Mouse (Mus musculus): Measurements from ENCODE around the gene Yipf3. TPM values are rescaled to one million over a fixed set of nuclear protein-coding genes. Genes with fewer than 3 reads are reported as not detected.

The Yipf3 gene
- polyA plus RNA-seq, 1 experiment from 2014 or later = 62.6 TPM

DNA sequence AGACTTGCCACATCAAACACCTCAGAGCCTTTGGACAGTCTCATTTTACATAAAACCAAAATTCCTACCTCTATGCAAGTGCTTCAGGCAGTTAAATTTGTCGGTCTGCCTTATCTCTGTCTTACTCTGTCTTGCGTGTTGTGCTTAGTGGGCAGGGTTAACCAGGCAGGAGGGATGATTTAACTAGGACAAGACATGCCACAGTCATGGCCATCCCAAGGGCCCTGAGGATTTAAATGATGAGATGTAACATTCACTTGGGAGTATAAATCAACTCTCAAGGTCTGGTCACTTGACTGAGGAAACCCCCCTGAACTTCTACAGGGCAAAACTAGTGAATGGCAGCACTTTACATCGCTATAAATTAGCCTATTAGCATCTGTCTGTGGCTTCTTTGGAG is 26.3 kb upstream of the Yipf3 start:
- Histone ChIP-seq H3K9me3 (ENCODE audit: low read length) (no peaks in the 10 kb centered on the region), H3K9ac (replicated peaks) (no peak overlapping the region), H3K4me1 (ENCODE audit: insufficient read depth) (no peaks in the 10 kb centered on the region), H3K27ac (ENCODE audit: low read depth) (no peak overlapping the region), H3K4me3 (ENCODE audit: low read depth, low read length) (no peak overlapping the region), H3K27me3 (ENCODE audit: insufficient read depth, low read length) (no peaks in the 10 kb centered on the region), H3K4me2 (ENCODE audit: low read depth, low read length) (no peak overlapping the region), H3K36me3 (replicated peaks; ENCODE audit: insufficient read depth, low read length) (peaks cover 82% of the 10 kb centered on the region)
- TF ChIP-seq EP300 (IDR thresholded peaks at IDR 0.05; ENCODE audit: low read depth) (no peak), CTCF (IDR thresholded peaks at IDR 0.05; ENCODE audit: low read depth) (no peak)
- WGBS (ENCODE audit: insufficient replicate concordance) = 74% methylated on average over 3 of the region's 3 CpGs
- DNase-seq (no peak), ATAC-seq (no peak)

GRCm38 (mm10) chr17:46227576-46227975 is 20.3 kb upstream of the Yipf3 start:
- ATAC-seq (no peak), DNase-seq (no peak)
- Histone ChIP-seq H3K36me3 (replicated peaks; ENCODE audit: insufficient read depth, low read length) (peaks cover 81% of the 10 kb centered on the region), H3K4me3 (ENCODE audit: low read depth, low read length) (no peak overlapping the region), H3K27ac (ENCODE audit: low read depth) (no peak overlapping the region), H3K27me3 (ENCODE audit: insufficient read depth, low read length) (no peaks in the 10 kb centered on the region), H3K4me1 (ENCODE audit: insufficient read depth) (no peaks in the 10 kb centered on the region), H3K4me2 (ENCODE audit: low read depth, low read length) (no peak overlapping the region), H3K9me3 (ENCODE audit: low read length) (no peaks in the 10 kb centered on the region), H3K9ac (replicated peaks) (no peak overlapping the region)
- no peak for TF ChIP-seq EP300 (IDR thresholded peaks at IDR 0.05; ENCODE audit: low read depth)
- no peak for TF ChIP-seq CTCF (IDR thresholded peaks at IDR 0.05; ENCODE audit: low read depth)
- WGBS (ENCODE audit: insufficient replicate concordance) = 82% methylated on average over 7 of the region's 7 CpGs

GRCm38 (mm10) chr17:46236067-46236466 is 11.8 kb upstream of the Yipf3 start:
- H3K4me2 ChIP-seq (ENCODE audit: low read depth, low read length) = no peak overlapping the region
- no peaks in the 10 kb centered on the region for H3K9me3 ChIP-seq (ENCODE audit: low read length)
- H3K27me3 ChIP-seq (ENCODE audit: insufficient read depth, low read length) = no peaks in the 10 kb centered on the region
- WGBS (ENCODE audit: insufficient replicate concordance) = 75% methylated on average over 1 of the region's 1 CpGs
- H3K36me3 ChIP-seq (replicated peaks; ENCODE audit: insufficient read depth, low read length) = peaks cover 71% of the 10 kb centered on the region
- no peaks in the 10 kb centered on the region for H3K4me1 ChIP-seq (ENCODE audit: insufficient read depth)
- H3K27ac ChIP-seq (ENCODE audit: low read depth) = no peak overlapping the region
- H3K9ac ChIP-seq (replicated peaks) = no peak overlapping the region
- ATAC-seq = no peak
- TF ChIP-seq EP300 (IDR thresholded peaks at IDR 0.05; ENCODE audit: low read depth) (no peak), CTCF (IDR thresholded peaks at IDR 0.05; ENCODE audit: low read depth) (no peak)
- H3K4me3 ChIP-seq (ENCODE audit: low read depth, low read length) = no peak overlapping the region
- DNase-seq = no peak

DNA sequence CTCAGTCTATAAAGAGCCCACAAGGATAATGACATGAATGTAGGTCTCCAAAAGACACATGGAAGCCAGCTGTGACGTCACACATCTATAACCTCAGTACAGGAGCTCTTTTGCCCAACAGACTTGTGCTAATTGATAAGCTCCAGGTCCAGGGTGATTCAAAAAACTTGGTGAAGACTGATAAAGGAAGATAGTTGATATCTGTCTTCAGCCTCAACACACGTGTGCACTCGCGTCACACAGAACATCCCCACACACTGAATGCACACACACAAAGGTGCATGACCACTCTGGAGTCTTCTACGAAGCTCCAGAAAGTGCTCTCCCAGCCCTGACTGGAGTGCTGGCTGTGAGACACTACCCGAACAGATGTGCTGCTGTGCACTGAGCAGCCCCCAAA is 10.8 kb upstream of the Yipf3 start:
- TF ChIP-seq CTCF (IDR thresholded peaks at IDR 0.05; ENCODE audit: low read depth) (no peak), EP300 (IDR thresholded peaks at IDR 0.05; ENCODE audit: low read depth) (no peak)
- no peak overlapping the region for H3K27ac ChIP-seq (ENCODE audit: low read depth)
- H3K4me3 ChIP-seq (ENCODE audit: low read depth, low read length) = no peak overlapping the region
- H3K9ac ChIP-seq (replicated peaks) = no peak overlapping the region
- no peaks in the 10 kb centered on the region for H3K4me1 ChIP-seq (ENCODE audit: insufficient read depth)
- H3K36me3 ChIP-seq (replicated peaks; ENCODE audit: insufficient read depth, low read length) = peaks cover 73% of the 10 kb centered on the region
- DNase-seq = no peak
- H3K4me2 ChIP-seq (ENCODE audit: low read depth, low read length) = no peak overlapping the region
- H3K27me3 ChIP-seq (ENCODE audit: insufficient read depth, low read length) = no peaks in the 10 kb centered on the region
- 58% methylated on average over 6 of the region's 6 CpGs for WGBS (ENCODE audit: insufficient replicate concordance)
- ATAC-seq = peak; percentile 50
- H3K9me3 ChIP-seq (ENCODE audit: low read length) = no peaks in the 10 kb centered on the region

DNA sequence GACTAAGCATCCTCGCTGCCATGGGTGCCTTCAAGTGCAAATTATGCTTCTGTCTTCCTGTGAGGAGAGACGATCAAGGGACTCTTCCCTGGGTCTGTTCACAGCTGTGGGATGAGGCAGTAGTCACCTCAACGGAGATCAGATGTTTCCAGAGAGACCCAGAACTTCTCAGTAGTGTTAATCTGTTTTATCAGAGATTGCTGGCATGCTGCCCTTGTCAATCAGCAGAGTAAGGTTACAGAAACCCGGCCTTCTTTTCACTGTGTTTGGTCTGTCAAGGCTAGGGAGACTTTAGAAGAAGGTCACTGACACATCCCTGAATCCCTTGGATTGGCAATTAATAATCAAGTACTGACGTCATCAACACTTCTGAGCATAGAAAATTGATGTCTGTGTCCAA is 10.4 kb upstream of the Yipf3 start:
- H3K9ac ChIP-seq (replicated peaks) = no peak overlapping the region
- TF ChIP-seq CTCF (IDR thresholded peaks at IDR 0.05; ENCODE audit: low read depth) = no peak
- no peak for TF ChIP-seq EP300 (IDR thresholded peaks at IDR 0.05; ENCODE audit: low read depth)
- no peaks in the 10 kb centered on the region for H3K4me1 ChIP-seq (ENCODE audit: insufficient read depth)
- WGBS (ENCODE audit: insufficient replicate concordance) = 67% methylated on average over 5 of the region's 5 CpGs
- H3K27ac ChIP-seq (ENCODE audit: low read depth) = no peak overlapping the region
- no peaks in the 10 kb centered on the region for H3K27me3 ChIP-seq (ENCODE audit: insufficient read depth, low read length)
- H3K4me2 ChIP-seq (ENCODE audit: low read depth, low read length) = no peak overlapping the region
- no peak overlapping the region for H3K4me3 ChIP-seq (ENCODE audit: low read depth, low read length)
- no peaks in the 10 kb centered on the region for H3K9me3 ChIP-seq (ENCODE audit: low read length)
- no peak for DNase-seq
- ATAC-seq = no peak
- H3K36me3 ChIP-seq (replicated peaks; ENCODE audit: insufficient read depth, low read length) = peaks cover 77% of the 10 kb centered on the region

- ATAC-seq = no peak
- no peak for DNase-seq
- H3K4me3 ChIP-seq (ENCODE audit: low read depth, low read length) = no peak overlapping the region
- H3K36me3 ChIP-seq (replicated peaks; ENCODE audit: insufficient read depth, low read length) = peaks cover 79% of the 10 kb centered on the region
- no peak overlapping the region for H3K4me2 ChIP-seq (ENCODE audit: low read depth, low read length)
- H3K9ac ChIP-seq (replicated peaks) = no peak overlapping the region
- 83% methylated on average over 15 of the region's 15 CpGs for WGBS (ENCODE audit: insufficient replicate concordance)
- no peaks in the 10 kb centered on the region for H3K9me3 ChIP-seq (ENCODE audit: low read length)
- H3K4me1 ChIP-seq (ENCODE audit: insufficient read depth) = no peaks in the 10 kb centered on the region
- TF ChIP-seq CTCF (IDR thresholded peaks at IDR 0.05; ENCODE audit: low read depth) = no peak
- no peak for TF ChIP-seq EP300 (IDR thresholded peaks at IDR 0.05; ENCODE audit: low read depth)
- no peaks in the 10 kb centered on the region for H3K27me3 ChIP-seq (ENCODE audit: insufficient read depth, low read length)
- H3K27ac ChIP-seq (ENCODE audit: low read depth) = no peak overlapping the region
These were observed 8.3 kb upstream of the Yipf3 start for GRCm38 (mm10) chr17:46239516-46240114.

DNA sequence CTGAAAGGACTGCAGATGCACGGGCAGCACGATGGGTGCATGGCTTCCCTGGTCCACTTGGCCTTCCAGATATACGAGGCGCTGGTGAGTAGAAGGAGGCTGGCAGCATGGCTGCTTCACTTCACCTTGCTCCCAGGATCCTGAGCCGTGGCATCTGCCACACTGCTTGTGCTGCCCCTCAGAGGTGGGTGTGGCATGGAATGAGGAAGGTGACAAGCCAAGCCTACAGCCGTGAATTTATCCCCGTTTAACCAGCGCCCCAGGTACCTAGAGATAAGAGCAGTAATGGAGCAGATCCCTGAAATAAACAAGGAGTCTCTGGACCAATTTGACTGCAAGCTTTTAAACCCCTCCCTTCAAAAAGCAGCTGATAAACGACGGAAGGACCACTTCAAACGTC is 6.4 kb upstream of the Yipf3 start:
- TF ChIP-seq EP300 (IDR thresholded peaks at IDR 0.05; ENCODE audit: low read depth) (no peak), CTCF (IDR thresholded peaks at IDR 0.05; ENCODE audit: low read depth) (no peak)
- H3K4me3 ChIP-seq (ENCODE audit: low read depth, low read length) = no peak overlapping the region
- 79% methylated on average over 11 of the region's 11 CpGs for WGBS (ENCODE audit: insufficient replicate concordance)
- DNase-seq = no peak
- no peak overlapping the region for H3K4me2 ChIP-seq (ENCODE audit: low read depth, low read length)
- no peaks in the 10 kb centered on the region for H3K27me3 ChIP-seq (ENCODE audit: insufficient read depth, low read length)
- H3K9me3 ChIP-seq (ENCODE audit: low read length) = no peaks in the 10 kb centered on the region
- H3K4me1 ChIP-seq (ENCODE audit: insufficient read depth) = no peaks in the 10 kb centered on the region
- H3K27ac ChIP-seq (ENCODE audit: low read depth) = no peak overlapping the region
- H3K36me3 ChIP-seq (replicated peaks; ENCODE audit: insufficient read depth, low read length) = peaks cover 86% of the 10 kb centered on the region
- no peak overlapping the region for H3K9ac ChIP-seq (replicated peaks)
- ATAC-seq = no peak
